Mouse (Mus musculus) olfactory bulb, adult 2 months (tissue): Measurements from ENCODE around the gene Suclg2. TPM values are rescaled to one million over a fixed set of nuclear protein-coding genes. Genes with fewer than 3 reads are reported as not detected.

Experiments used
- H3K27ac ChIP-seq: fragments of 200-500 bp; 2 replicates; pipeline ENCODE4 v1.5.1; 2012; ENCODE audit warnings: low read depth, low read length; ENCODE audit not compliant: insufficient read depth
- H3K4me1 ChIP-seq: fragments of 200-500 bp; 2 replicates; pipeline ENCODE4 v1.6.1; 2012; ENCODE audit warnings: low read length; ENCODE audit not compliant: control insufficient read depth, insufficient read depth
- H3K4me3 ChIP-seq: fragments of 200-500 bp; 2 replicates; pipeline ENCODE4 v1.5.1; 2012; ENCODE audit warnings: mild to moderate bottlenecking, low read depth, low read length, moderate library complexity; ENCODE audit not compliant: insufficient read depth
- CTCF ChIP-seq: fragments of 200-500 bp; IDR thresholded peaks from 2 replicates; pipeline ENCODE4 v1.5.1; 2012; ENCODE audit warnings: low read depth, mild to moderate bottlenecking, low read length, moderate library complexity; ENCODE audit not compliant: insufficient read depth
- POLR2A ChIP-seq: fragments of 200-500 bp; IDR thresholded peaks from 2 replicates; pipeline ENCODE4 v1.6.1; 2012; ENCODE audit warnings: mild to moderate bottlenecking, low read depth, low read length, moderate library complexity; ENCODE audit not compliant: insufficient read depth
- WGBS: fragments of 180-500 bp; shearing (Covaris S2); methylation state at CpG from one replicate; pipeline ENCODE4 v1.1.7; 2018; 5-methylcytosine and 5-hydroxymethylcytosine counted together
- polyA plus RNA-seq: library from polyadenylated mRNA; stranded (reverse); fragments of >200 nt; gene quantifications from 2 replicates; pipeline ENCODE4 v1.2.4, GENCODE M21; 2012; ENCODE audit warnings: low replicate concordance; ENCODE audit not compliant: missing spikeins, insufficient read depth, insufficient read length

Suclg2 gene
- polyA plus RNA-seq, 1 experiment, result not detected

- WGBS, result 96% methylated on average over 2 of the region's 2 CpGs
- Histone ChIP-seq H3K27ac (no peak overlapping the region), H3K4me1 (no peaks in the 10 kb centered on the region), H3K4me3 (no peak overlapping the region)
- no peak for TF ChIP-seq CTCF
- TF ChIP-seq POLR2A, result no peak
These were observed 155.1 kb downstream of the Suclg2 start for GRCm38 (mm10) chr6:95563355-95564009.

- no peak overlapping the region for H3K4me3 ChIP-seq
- 77% methylated on average over 6 of the region's 6 CpGs for WGBS
- no peak overlapping the region for H3K27ac ChIP-seq
- no peaks in the 10 kb centered on the region for H3K4me1 ChIP-seq
- TF ChIP-seq CTCF (no peak), POLR2A (no peak)
These were observed 162.3 kb downstream of the Suclg2 start for GRCm38 (mm10) chr6:95556320-95556719.

DNA sequence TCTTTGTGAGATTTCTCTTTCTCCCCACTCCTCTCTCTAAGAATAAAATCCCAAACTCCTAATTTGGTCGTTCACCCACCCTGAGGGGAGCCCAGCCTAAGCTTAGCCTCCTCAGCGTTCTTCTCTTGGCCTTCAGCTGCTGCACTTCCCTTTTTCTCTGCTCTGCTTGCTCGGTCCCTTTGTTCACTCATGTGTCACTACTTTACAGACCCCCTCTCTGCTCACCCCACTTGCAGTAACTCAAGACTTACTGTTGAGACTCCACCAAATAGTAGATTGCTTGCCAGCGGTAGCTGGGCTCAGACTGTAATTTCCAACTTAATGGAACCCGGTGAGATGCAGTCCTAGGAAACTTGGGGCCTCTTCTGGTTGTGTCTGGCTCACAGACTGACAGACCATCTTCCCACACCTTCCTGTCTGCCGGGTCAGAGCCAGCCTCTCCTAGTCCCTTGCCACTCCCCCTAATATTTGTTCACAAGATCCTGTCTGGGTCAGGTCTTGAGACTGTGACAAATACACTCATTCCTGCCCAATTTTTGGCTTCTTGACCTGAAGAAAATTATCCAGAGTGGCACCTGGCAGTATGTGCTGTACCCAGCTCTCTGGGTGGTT, 166.2 kb downstream of the Suclg2 start:
- TF ChIP-seq CTCF, result no peak
- TF ChIP-seq POLR2A, result no peak

DNA sequence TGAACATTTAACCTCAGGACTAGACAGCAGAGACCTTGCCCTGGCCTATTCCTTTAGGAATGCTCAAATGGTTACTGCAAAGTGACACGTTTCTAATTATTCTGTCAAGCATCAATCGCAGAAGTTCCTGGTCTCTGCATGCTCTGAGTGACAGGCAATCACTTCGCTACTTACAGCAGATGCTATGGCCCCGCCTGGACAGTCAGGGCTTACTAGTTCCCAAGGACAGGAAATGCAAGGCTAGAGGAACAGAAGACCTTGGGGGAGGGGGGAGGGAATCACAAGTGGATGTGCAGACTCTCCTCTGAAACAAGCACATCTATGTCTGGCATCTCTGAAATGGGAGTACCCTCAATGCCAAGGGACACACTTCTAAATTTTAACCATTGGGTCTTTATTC, 167.6 kb downstream of the Suclg2 start:
- Histone ChIP-seq H3K27ac (no peak overlapping the region), H3K4me1 (no peaks in the 10 kb centered on the region), H3K4me3 (no peak overlapping the region)
- TF ChIP-seq CTCF, result no peak
- TF ChIP-seq POLR2A, result no peak
- WGBS, result 93% methylated on average over 4 of the region's 4 CpGs

More for the DNA sequence above, 166.2 kb downstream of the Suclg2 start:
- H3K4me1 ChIP-seq, result no peaks in the 10 kb centered on the region
- WGBS, result 88% methylated on average over 6 of the region's 6 CpGs
- no peak overlapping the region for H3K27ac ChIP-seq
- no peak overlapping the region for H3K4me3 ChIP-seq

DNA sequence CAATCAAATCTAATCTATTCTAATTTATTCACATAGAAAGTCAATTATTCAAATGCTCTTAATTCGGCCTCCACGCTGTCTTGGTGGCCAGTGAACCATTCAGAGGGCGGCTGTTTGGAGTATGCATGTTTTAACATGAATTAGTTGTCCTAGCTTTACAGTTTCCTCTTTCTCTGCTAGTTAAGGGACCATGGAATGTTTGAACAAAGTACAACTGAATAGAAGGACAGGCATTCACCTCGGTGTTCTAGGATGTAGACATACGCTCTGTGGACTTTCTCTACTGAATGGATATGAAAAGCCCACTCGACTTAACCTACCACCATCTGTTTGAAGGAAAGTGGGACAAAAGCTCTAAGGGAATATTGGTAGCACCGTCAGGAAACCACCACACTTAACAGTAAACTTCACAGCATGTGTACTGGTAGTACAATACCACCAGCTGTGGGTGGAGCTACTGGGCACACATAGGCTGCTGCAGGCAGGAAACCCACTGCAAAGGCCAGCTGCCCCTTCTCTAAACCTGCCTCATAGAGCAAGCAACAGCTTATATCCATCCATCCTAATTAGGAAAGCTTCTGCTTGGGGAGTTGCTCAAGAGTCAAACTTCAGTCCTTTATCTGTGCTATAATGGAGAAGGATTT, 172.3 kb downstream of the Suclg2 start:
- no peak overlapping the region for H3K4me3 ChIP-seq
- no peak overlapping the region for H3K27ac ChIP-seq
- TF ChIP-seq POLR2A, result no peak
- TF ChIP-seq CTCF, result no peak
- H3K4me1 ChIP-seq, result no peaks in the 10 kb centered on the region
- WGBS, result 74% methylated on average over 7 of the region's 7 CpGs

GRCm38 (mm10) chr6:95545714-95546113, 172.9 kb downstream of the Suclg2 start:
- TF ChIP-seq POLR2A (no peak), CTCF (no peak)
- H3K27ac ChIP-seq, result no peak overlapping the region
- no peaks in the 10 kb centered on the region for H3K4me1 ChIP-seq
- H3K4me3 ChIP-seq, result no peak overlapping the region

GRCm38 (mm10) chr6:95545296-95545695, 173.3 kb downstream of the Suclg2 start:
- TF ChIP-seq POLR2A (no peak), CTCF (no peak)
- no peak overlapping the region for H3K27ac ChIP-seq
- H3K4me3 ChIP-seq, result no peak overlapping the region
- no peaks in the 10 kb centered on the region for H3K4me1 ChIP-seq
- 93% methylated on average over 3 of the region's 3 CpGs for WGBS

- Histone ChIP-seq H3K27ac (no peak overlapping the region), H3K4me3 (no peak overlapping the region), H3K4me1 (no peaks in the 10 kb centered on the region)
- WGBS, result 50% methylated on average over 3 of the region's 3 CpGs
- TF ChIP-seq CTCF (no peak), POLR2A (no peak)
These were observed 183.4 kb downstream of the Suclg2 start for GRCm38 (mm10) chr6:95535191-95535590.

DNA sequence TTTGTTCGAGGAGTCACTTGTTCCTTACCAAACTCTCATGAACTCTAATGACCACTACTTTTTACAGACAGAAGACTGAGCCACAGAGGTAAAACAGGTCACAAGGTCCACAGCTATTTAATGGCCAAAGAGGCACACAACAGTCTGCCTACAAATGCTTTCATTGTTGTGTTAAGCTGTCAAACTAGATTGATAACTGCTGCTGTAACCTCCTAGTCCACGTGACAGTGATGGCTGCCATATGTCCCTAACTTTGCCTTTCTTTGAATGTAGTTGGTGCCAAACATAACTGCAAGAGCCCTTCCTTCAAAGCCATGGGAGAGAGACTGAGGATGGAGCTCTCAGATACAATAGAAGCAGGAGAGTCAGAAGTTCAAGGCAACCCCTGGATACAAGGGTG, 198.8 kb downstream of the Suclg2 start:
- Histone ChIP-seq H3K4me1 (no peaks in the 10 kb centered on the region), H3K4me3 (no peak overlapping the region), H3K27ac (no peak overlapping the region)
- TF ChIP-seq POLR2A, result no peak
- no peak for TF ChIP-seq CTCF
- WGBS, result 88% methylated on average over 2 of the region's 2 CpGs

GRCm38 (mm10) chr6:95518406-95518805, 200.2 kb downstream of the Suclg2 start:
- 81% methylated on average over 2 of the region's 2 CpGs for WGBS
- Histone ChIP-seq H3K4me3 (no peak overlapping the region), H3K4me1 (no peaks in the 10 kb centered on the region), H3K27ac (no peak overlapping the region)
- TF ChIP-seq POLR2A (no peak), CTCF (no peak)
